Mouse (Mus musculus) heart, postnatal 0 days (tissue): Measurements from ENCODE around the gene Fam228b.

ENCODE experiments used
- CTCF ChIP-seq: IDR thresholded peaks from 2 replicates; pipeline ENCODE4 v1.5.1; 2016; ENCODE audit warnings: antibody characterized with exemption, control low read depth, low read depth
- EP300 ChIP-seq: IDR thresholded peaks from 2 replicates; pipeline ENCODE4 v1.6.1; 2016; ENCODE audit warnings: antibody characterized with exemption, low read depth

- peak; percentile 18 for TF ChIP-seq CTCF
- no peak for TF ChIP-seq EP300
Measured at GRCm38 (mm10) chr12:4719762-4720754, 49.0 kb downstream of the Fam228b start.
